Mouse (Mus musculus) c-Kit-positive CD71-negative TER-119-negative erythroid progenitor cells, embryonic 14.5 days (primary cell): Measurements from ENCODE around the gene Gm3015.
"Not testable (repeated sequence)": the region's sequence is repeated elsewhere in the genome, so short reads cannot be mapped to it uniquely, and the experiment has no call there.

Experiments
- DNase-seq: peaks from one replicate; pipeline ENCODE4 v3.0.0-alpha.2; 2013; ENCODE audit warnings: low read depth

Gene Gm3015

GRCm38 (mm10) chr14:42768721-42769120 is at the start of gene Gm3015:
TSS of gene Gm3015 (minus strand) at chr14:42768821.
- not testable (repeated sequence) for DNase-seq

- not testable (repeated sequence) for DNase-seq
Observed at GRCm38 (mm10) chr14:42797887-42798286, 29.3 kb upstream of the Gm3015 start, which contains the start of gene Gm10377. TSS of gene Gm10377 (minus strand) at chr14:42797987.
